Comparison of ENCODE assay signal across 25 mouse cellular contexts in the genomic region with DNA sequence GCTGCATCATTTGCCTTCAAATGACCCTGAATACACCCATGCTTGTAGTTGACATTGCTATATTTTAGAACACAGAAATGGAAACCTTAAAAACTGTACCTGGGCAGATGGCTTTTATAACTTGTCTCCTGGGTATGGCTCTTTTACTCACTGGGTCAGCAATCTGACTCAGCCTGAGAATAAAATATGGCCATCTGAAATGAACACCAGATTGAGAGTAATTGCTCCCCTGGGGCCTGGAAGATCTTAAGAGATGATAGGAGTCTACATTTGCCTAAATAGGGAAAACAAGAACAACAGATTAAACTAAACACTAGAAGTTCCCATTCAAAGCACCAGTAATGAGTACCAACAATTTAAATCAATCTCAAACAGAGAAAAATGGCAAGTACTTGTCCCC.
"Had no signal": no experiment of that assay in that cellular context is flagged by ENCODE, and none has a peak within 500 bp of the region (broad histone marks: within the 10 kb centered on the region; RNA-seq: fewer than 3 reads in every experiment).

No protein-coding gene starts in this region.

- H3K4me3 ChIP-seq: gastrocnemius, adult 2 months; heart, embryonic 10.5 days; heart, embryonic 12.5 days; hindbrain, embryonic 10.5 days; hindbrain, embryonic 12.5 days; intestine, embryonic 15.5 days; kidney, embryonic 15.5 days; limb, embryonic 13.5 days; limb, embryonic 15.5 days; liver, embryonic 12.5 days had no signal

- H3K4me1 ChIP-seq: heart, embryonic 10.5 days; heart, embryonic 12.5 days; hindbrain, embryonic 10.5 days; hindbrain, embryonic 12.5 days; intestine, embryonic 15.5 days; kidney, embryonic 15.5 days; limb, embryonic 13.5 days; limb, embryonic 15.5 days; liver, embryonic 12.5 days had no signal

- ATAC-seq: hindbrain, embryonic 16.5 days; inflammation-experienced regulatory T-cells, adult 6 months; intestine, embryonic 15.5 days; intestine, postnatal 0 days; liver, embryonic 12.5 days had no signal

- H3K36me3 ChIP-seq: heart, embryonic 10.5 days; heart, embryonic 12.5 days; hindbrain, embryonic 10.5 days; hindbrain, embryonic 12.5 days; intestine, embryonic 15.5 days; kidney, embryonic 15.5 days; limb, embryonic 13.5 days; limb, embryonic 15.5 days; liver, embryonic 12.5 days had no signal

- H3K9me3 ChIP-seq: heart, embryonic 10.5 days; heart, embryonic 12.5 days; hindbrain, embryonic 10.5 days; hindbrain, embryonic 12.5 days; intestine, embryonic 15.5 days; kidney, embryonic 15.5 days; limb, embryonic 13.5 days; limb, embryonic 15.5 days; liver, embryonic 12.5 days had no signal

- H3K27me3 ChIP-seq: heart, embryonic 12.5 days; hindbrain, embryonic 12.5 days; intestine, embryonic 15.5 days; kidney, embryonic 15.5 days; limb, embryonic 13.5 days; limb, embryonic 15.5 days; liver, embryonic 12.5 days had no signal

- DNase-seq: gastrocnemius, adult 2 months; gastrocnemius, postnatal 10 days; gastrocnemius, postnatal 25 days; heart, adult 18-20 months; heart, postnatal 10 days; heart, postnatal 4 days; kidney, adult 18-20 months; kidney, adult 9 months; kidney, postnatal 14 days; kidney, postnatal 36 days; layer of hippocampus, adult 9-11 months; layer of hippocampus, postnatal 36 days; left cerebral cortex, postnatal 4 days had no signal
